ENCODE assay signal across 8 mouse cellular contexts in genomic region chr13:51816559-51817041, GRCm38 (mm10). TPM values are rescaled to one million over a fixed set of nuclear protein-coding genes. Genes with fewer than 3 reads are reported as not detected.
DNase-seq lines count a peak whose midpoint lies in the region; ATAC-seq lines count a peak whose summit lies in the region.
"Had no signal": no experiment of that assay in that cellular context is flagged by ENCODE, and none has a peak within 500 bp of the region (broad histone marks: within the 10 kb centered on the region; RNA-seq: fewer than 3 reads in every experiment).

No protein-coding gene starts in this region.

- peak overlapping the region; percentile 74 for H3K27ac ChIP-seq in forebrain, embryonic 14.5 days (ENCODE audit: low read depth, low read length)
- H3K27ac ChIP-seq in intestine, embryonic 16.5 days (ENCODE audit: low read length), result peak overlapping the region; percentile 57
- peak overlapping the region; percentile 61 for H3K27ac ChIP-seq in neural tube, embryonic 13.5 days (replicated peaks)
- H3K27ac ChIP-seq: heart, adult 2 months had no signal

- H3K27me3 ChIP-seq in megakaryocyte, embryonic 14.5 days (replicated peaks), result no peaks in the 10 kb centered on the region
- no peaks in the 10 kb centered on the region for H3K27me3 ChIP-seq in forebrain, embryonic 14.5 days (replicated peaks; ENCODE audit: control insufficient read depth, insufficient read depth, low read length)
- H3K27me3 ChIP-seq in intestine, embryonic 16.5 days (replicated peaks; ENCODE audit: control insufficient read depth, insufficient read depth, low read length), result no peaks in the 10 kb centered on the region
- H3K27me3 ChIP-seq in neural tube, embryonic 13.5 days, result no peaks in the 10 kb centered on the region

- peaks cover 3% of the 10 kb centered on the region for H3K9me3 ChIP-seq in megakaryocyte, embryonic 14.5 days
- H3K9me3 ChIP-seq in forebrain, embryonic 14.5 days (replicated peaks; ENCODE audit: control insufficient read depth, low read length), result no peaks in the 10 kb centered on the region
- no peaks in the 10 kb centered on the region for H3K9me3 ChIP-seq in intestine, embryonic 16.5 days (ENCODE audit: control insufficient read depth, low read length)
- no peaks in the 10 kb centered on the region for H3K9me3 ChIP-seq in neural tube, embryonic 13.5 days

- no peaks in the 10 kb centered on the region for H3K36me3 ChIP-seq in megakaryocyte, embryonic 14.5 days (replicated peaks; ENCODE audit: low read length)
- no peaks in the 10 kb centered on the region for H3K36me3 ChIP-seq in forebrain, embryonic 14.5 days (ENCODE audit: control insufficient read depth, insufficient read depth, low read length)
- no peaks in the 10 kb centered on the region for H3K36me3 ChIP-seq in intestine, embryonic 16.5 days (ENCODE audit: control insufficient read depth, insufficient read depth, low read length)
- H3K36me3 ChIP-seq in neural tube, embryonic 13.5 days, result no peaks in the 10 kb centered on the region

- DNase-seq in forebrain, embryonic 14.5 days (ENCODE audit: low spot score), result peak; percentile 87
- no peak for DNase-seq in embryo, embryonic 10 days (ENCODE audit: low spot score)
- DNase-seq in B cell, adult 2 months, result no peak

- 57% methylated on average over 5 of the region's 5 CpGs for WGBS in forebrain, embryonic 14.5 days
- WGBS in intestine, embryonic 16.5 days, result 57% methylated on average over 5 of the region's 5 CpGs
- 60% methylated on average over 5 of the region's 5 CpGs for WGBS in neural tube, embryonic 13.5 days

- H3K4me3 ChIP-seq in megakaryocyte, embryonic 14.5 days (replicated peaks), result peak overlapping the region; percentile 2
- H3K4me3 ChIP-seq in forebrain, embryonic 14.5 days (ENCODE audit: low read depth, low read length), result no peak overlapping the region
- H3K4me3 ChIP-seq in intestine, embryonic 16.5 days (ENCODE audit: low read length), result no peak overlapping the region
- H3K4me3 ChIP-seq in neural tube, embryonic 13.5 days, result no peak overlapping the region
- H3K4me3 ChIP-seq: heart, adult 2 months had no signal

- no peak overlapping the region for H3K4me2 ChIP-seq in forebrain, embryonic 14.5 days (ENCODE audit: low read length)
- no peak overlapping the region for H3K4me2 ChIP-seq in intestine, embryonic 16.5 days (ENCODE audit: low read depth, low read length)
- H3K4me2 ChIP-seq in neural tube, embryonic 13.5 days, result no peak overlapping the region

- ATAC-seq in megakaryocyte, adult 5-6 weeks (ENCODE audit: poor library complexity, severe bottlenecking), result no peak
- ATAC-seq in forebrain, embryonic 14.5 days, result peak; percentile 84
- ATAC-seq in intestine, embryonic 16.5 days, result 0 out of 2 replicates have a peak, but pooled peaks have one; percentile 22
- peak; percentile 38; the same call in 1 of the 2 replicates for ATAC-seq in neural tube, embryonic 13.5 days (ENCODE audit: low read depth)

- no peak overlapping the region for H3K9ac ChIP-seq in forebrain, embryonic 14.5 days (ENCODE audit: low read length)
- H3K9ac ChIP-seq in intestine, embryonic 16.5 days (ENCODE audit: low read depth, low read length), result no peak overlapping the region
- H3K9ac ChIP-seq in neural tube, embryonic 13.5 days, result no peak overlapping the region

- peaks cover 83% of the 10 kb centered on the region for H3K4me1 ChIP-seq in megakaryocyte, embryonic 14.5 days
- peaks cover 9% of the 10 kb centered on the region for H3K4me1 ChIP-seq in forebrain, embryonic 14.5 days (ENCODE audit: control insufficient read depth, insufficient read depth, low read length)
- H3K4me1 ChIP-seq in intestine, embryonic 16.5 days (ENCODE audit: control insufficient read depth, insufficient read depth, low read length), result peaks cover 12% of the 10 kb centered on the region; the same call in 1 of the 2 replicates
- peaks cover 33% of the 10 kb centered on the region for H3K4me1 ChIP-seq in neural tube, embryonic 13.5 days (replicated peaks)

RNA-seq across cellular contexts. Expression of gene Sema4d, which starts 23.1 kb away (rescaled TPM):
- 55.2 and 58.6 TPM in 2 replicates for polyA plus RNA-seq in megakaryocyte, embryonic 14.5 days (2012; ENCODE audit: insufficient read depth, low replicate concordance)
- 99.8 and 110 TPM in 2 replicates for total RNA-seq in megakaryocyte, adult 5-6 weeks (2015)
- 54.1 and 66.6 TPM in 2 replicates for total RNA-seq in megakaryocyte, adult 5-6 weeks (2017)
- polyA plus RNA-seq in forebrain, embryonic 14.5 days (2014; fragmentation: Nextera tagmentation; extraction: Ambion mirVana), result 12.7 and 22.1 TPM in 2 replicates
- polyA plus RNA-seq in intestine, embryonic 16.5 days (2015; fragmentation: Nextera tagmentation; extraction: Ambion mirVana), result 5.7 and 5.9 TPM in 2 replicates
- 14.3 TPM in 2 replicates for polyA plus RNA-seq in neural tube, embryonic 13.5 days (2015; fragmentation: Nextera tagmentation; extraction: Ambion mirVana)

RNA-seq across cellular contexts. Expression of gene Gadd45g, which starts 29.9 kb away (rescaled TPM):
- polyA plus RNA-seq in megakaryocyte, embryonic 14.5 days (2012; ENCODE audit: insufficient read depth, low replicate concordance), result 115 and 668 TPM in 2 replicates
- total RNA-seq in megakaryocyte, adult 5-6 weeks (2015), result 2.6 and 4.4 TPM in 2 replicates
- 8.7 and 11.2 TPM in 2 replicates for total RNA-seq in megakaryocyte, adult 5-6 weeks (2017)
- polyA plus RNA-seq in forebrain, embryonic 14.5 days (2014; fragmentation: Nextera tagmentation; extraction: Ambion mirVana), result 112 and 132 TPM in 2 replicates
- 36.4 and 40.8 TPM in 2 replicates for polyA plus RNA-seq in intestine, embryonic 16.5 days (2015; fragmentation: Nextera tagmentation; extraction: Ambion mirVana)
- polyA plus RNA-seq in neural tube, embryonic 13.5 days (2015; fragmentation: Nextera tagmentation; extraction: Ambion mirVana), result 96.7 and 118 TPM in 2 replicates
